8 mouse cellular contexts compared by ENCODE assay signal in genomic region chr8:79209641-79210358, GRCm38 (mm10). TPM values are rescaled to one million over a fixed set of nuclear protein-coding genes. Genes with fewer than 3 reads are reported as not detected.
A peak's percentile ranks its signal among the peaks of the same experiment; 100 is the strongest.
DNase-seq lines count a peak whose midpoint lies in the region; ATAC-seq and TF ChIP-seq lines count a peak whose summit lies in the region.

No protein-coding gene starts in this region.

- peak; percentile 14 for DNase-seq in layer of hippocampus, postnatal 25 days (ENCODE audit: extremely low spot score in 1 of 2, low spot score in 1 of 2)
- no peak for DNase-seq in layer of hippocampus, adult 8-10 months (ENCODE audit: low spot score in 2 of 2)
- DNase-seq in cerebellum, adult 11 months = peak; percentile 60
- peak; percentile 68 for DNase-seq in hindbrain, embryonic 10.5 days (ENCODE audit: low spot score)
- no peak for DNase-seq in liver, adult 2 months (ENCODE audit: extremely low read depth, low read depth, low spot score)
- peak; percentile 39 for DNase-seq in urinary bladder, adult 2 months (ENCODE audit: low spot score)

- TF ChIP-seq POLR2A in liver, adult 2 months (IDR thresholded peaks at IDR 0.05; ENCODE audit: extremely low read depth, insufficient read depth, low read length) = no peak

- peaks cover 33% of the 10 kb centered on the region for H3K4me1 ChIP-seq in forebrain, embryonic 16.5 days (replicated peaks; ENCODE audit: control insufficient read depth, insufficient read depth, low read length)
- H3K4me1 ChIP-seq in hindbrain, embryonic 10.5 days (replicated peaks) = peaks cover 38% of the 10 kb centered on the region
- no peaks in the 10 kb centered on the region; the same call in 1 of the 2 replicates for H3K4me1 ChIP-seq in liver, adult 2 months (ENCODE audit: control insufficient read depth, insufficient read depth, low read length)
- H3K4me1 ChIP-seq in midbrain, embryonic 16.5 days (ENCODE audit: control insufficient read depth, insufficient read depth, low read length) = peaks cover 26% of the 10 kb centered on the region

- H3K4me2 ChIP-seq in forebrain, embryonic 16.5 days (ENCODE audit: low read length) = peak overlapping the region; percentile 61
- peak overlapping the region; percentile 79 for H3K4me2 ChIP-seq in midbrain, embryonic 16.5 days (ENCODE audit: low read length)

- peak overlapping the region; percentile 16 for H3K27ac ChIP-seq in forebrain, embryonic 16.5 days (ENCODE audit: low read length)
- peak overlapping the region; percentile 91 for H3K27ac ChIP-seq in hindbrain, embryonic 10.5 days
- H3K27ac ChIP-seq in liver, adult 2 months (replicated peaks; ENCODE audit: insufficient read depth, low read depth, low read length) = no peak overlapping the region
- peak overlapping the region; percentile 63 for H3K27ac ChIP-seq in midbrain, embryonic 16.5 days (ENCODE audit: low read length)

- no peaks in the 10 kb centered on the region for H3K9me3 ChIP-seq in forebrain, embryonic 16.5 days (ENCODE audit: control insufficient read depth, low read length)
- no peaks in the 10 kb centered on the region for H3K9me3 ChIP-seq in hindbrain, embryonic 10.5 days
- H3K9me3 ChIP-seq in midbrain, embryonic 16.5 days (replicated peaks; ENCODE audit: control insufficient read depth, low read length, poor library complexity, severe bottlenecking) = no peaks in the 10 kb centered on the region

- WGBS in forebrain, embryonic 16.5 days = 3% methylated on average over 27 of the region's 27 CpGs
- WGBS in hindbrain, embryonic 10.5 days = 3% methylated on average over 27 of the region's 27 CpGs
- WGBS in liver, adult 2 months = 11% methylated on average over 27 of the region's 27 CpGs
- 5% methylated on average over 27 of the region's 27 CpGs for WGBS in midbrain, embryonic 16.5 days

- H3K27me3 ChIP-seq in forebrain, embryonic 16.5 days (replicated peaks; ENCODE audit: control insufficient read depth, insufficient read depth, low read length) = no peaks in the 10 kb centered on the region
- no peaks in the 10 kb centered on the region for H3K27me3 ChIP-seq in hindbrain, embryonic 10.5 days (ENCODE audit: insufficient read depth, poor library complexity, severe bottlenecking)
- H3K27me3 ChIP-seq in liver, adult 2 months (ENCODE audit: control insufficient read depth, insufficient read depth, low read length) = no peaks in the 10 kb centered on the region; the same call in 1 of the 2 replicates
- H3K27me3 ChIP-seq in midbrain, embryonic 16.5 days (ENCODE audit: control insufficient read depth, insufficient read depth, low read depth, low read length) = no peaks in the 10 kb centered on the region

- no peaks in the 10 kb centered on the region for H3K36me3 ChIP-seq in forebrain, embryonic 16.5 days (ENCODE audit: control insufficient read depth, insufficient read depth)
- no peaks in the 10 kb centered on the region for H3K36me3 ChIP-seq in hindbrain, embryonic 10.5 days
- H3K36me3 ChIP-seq in liver, adult 2 months (ENCODE audit: control insufficient read depth, insufficient read depth, low read length) = no peaks in the 10 kb centered on the region
- H3K36me3 ChIP-seq in midbrain, embryonic 16.5 days (ENCODE audit: control insufficient read depth, insufficient read depth, low read length) = no peaks in the 10 kb centered on the region

- H3K79me2 ChIP-seq in liver, adult 2 months (ENCODE audit: control insufficient read depth, insufficient read depth, low read length) = no peaks in the 10 kb centered on the region

- no peak for TF ChIP-seq CTCF in liver, adult 2 months (IDR thresholded peaks at IDR 0.05; ENCODE audit: low read depth, low read length)

- H3K4me3 ChIP-seq in forebrain, embryonic 16.5 days (replicated peaks; ENCODE audit: low read length) = peak overlapping the region; percentile 42
- peak overlapping the region; percentile 53 for H3K4me3 ChIP-seq in hindbrain, embryonic 10.5 days
- H3K4me3 ChIP-seq in liver, adult 2 months (ENCODE audit: insufficient read depth, low read depth, low read length) = peak overlapping the region; percentile 54
- H3K4me3 ChIP-seq in midbrain, embryonic 16.5 days (ENCODE audit: low read depth, low read length) = peak overlapping the region; percentile 43

- ATAC-seq in forebrain, embryonic 16.5 days = peak; percentile 72
- peak; percentile 82 for ATAC-seq in midbrain, embryonic 16.5 days

- H3K9ac ChIP-seq in forebrain, embryonic 16.5 days (replicated peaks; ENCODE audit: low read depth, low read length) = peak overlapping the region; percentile 64
- peak overlapping the region; percentile 39 for H3K9ac ChIP-seq in liver, adult 2 months (ENCODE audit: low read depth, low read length)
- H3K9ac ChIP-seq in midbrain, embryonic 16.5 days (ENCODE audit: low read depth, low read length) = peak overlapping the region; percentile 72

RNA-seq across cellular contexts. Expression of gene 1700011L22Rik, which starts 38.6 kb away (rescaled TPM):
- not detected for total RNA-seq in layer of hippocampus, postnatal 25 days (2021)
- total RNA-seq in layer of hippocampus, adult 8-10 months (2022) = not detected
- polyA plus RNA-seq in forebrain, embryonic 16.5 days (2015; fragmentation: Nextera tagmentation; extraction: Ambion mirVana) = not detected in 2 replicates
- not detected in 2 replicates for polyA plus RNA-seq in hindbrain, embryonic 10.5 days (2016; fragmentation: Nextera tagmentation; extraction: Ambion mirVana)
- total RNA-seq in liver, adult 2 months (2014; rRNA removed) = not detected in 2 replicates
- not detected in 2 replicates for polyA plus RNA-seq in liver, adult 2 months (2012; rRNA removed)
- not detected in 2 replicates for polyA plus RNA-seq in midbrain, embryonic 16.5 days (2015; fragmentation: Nextera tagmentation; extraction: Ambion mirVana)
- polyA plus RNA-seq in urinary bladder, adult 2 months (2012; rRNA removed) = 0.15 and 0.38 TPM in 2 replicates

Comparison
In these comparisons a context has a peak if more than half of its experiments do, and no peak if none do; other contexts are left out.
1. DNase-seq: peak in layer of hippocampus, postnatal 25 days (2 of 2), cerebellum, adult 11 months (single experiment), hindbrain, embryonic 10.5 days (single experiment) and urinary bladder, adult 2 months (single experiment); none in layer of hippocampus, adult 8-10 months (0 of 2) and liver, adult 2 months (single experiment).
2. Peak in every context shown above with its lines, with median percentiles within 50 percentile points of each other: H3K4me3 ChIP-seq and H3K9ac ChIP-seq.